Mouse (Mus musculus) urinary bladder, postnatal 25 days (tissue): Measurements from ENCODE around the gene Ttc5.
A peak's percentile ranks its signal among the peaks of the same experiment; 100 is the strongest.
"Not testable (repeated sequence)": the region's sequence is repeated elsewhere in the genome, so short reads cannot be mapped to it uniquely, and the experiment has no call there.

Experiments used
- DNase-seq: peaks from one replicate; pipeline ENCODE4 v3.0.0; 2022; ENCODE audit warnings: low spot score

Ttc5 gene

GRCm38 (mm10) chr14:50785251-50785637, at the start of gene Ttc5:
TSS of gene Ttc5 (minus strand) at chr14:50785519.
- peak; percentile 90 for DNase-seq

DNA sequence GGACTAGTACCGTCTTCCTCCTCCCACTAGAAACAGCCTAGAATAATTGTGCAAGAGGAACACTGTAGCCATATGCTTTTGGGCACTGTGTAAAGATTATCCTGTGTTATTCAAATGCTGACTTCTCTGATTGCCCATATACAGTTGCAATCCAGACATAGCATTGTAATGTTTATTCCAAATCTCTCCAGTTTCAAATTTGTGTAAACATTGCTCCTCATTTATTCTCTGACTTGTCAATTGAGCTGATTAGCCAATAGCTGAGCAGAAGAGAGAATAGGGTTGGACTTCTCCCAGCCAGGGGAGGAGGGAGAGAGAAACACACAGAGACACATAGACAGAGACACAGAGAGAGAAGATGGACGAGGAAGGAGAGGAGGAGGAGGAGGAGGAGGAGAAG, 49.1 kb upstream of the Ttc5 start:
- DNase-seq = no peak

DNA sequence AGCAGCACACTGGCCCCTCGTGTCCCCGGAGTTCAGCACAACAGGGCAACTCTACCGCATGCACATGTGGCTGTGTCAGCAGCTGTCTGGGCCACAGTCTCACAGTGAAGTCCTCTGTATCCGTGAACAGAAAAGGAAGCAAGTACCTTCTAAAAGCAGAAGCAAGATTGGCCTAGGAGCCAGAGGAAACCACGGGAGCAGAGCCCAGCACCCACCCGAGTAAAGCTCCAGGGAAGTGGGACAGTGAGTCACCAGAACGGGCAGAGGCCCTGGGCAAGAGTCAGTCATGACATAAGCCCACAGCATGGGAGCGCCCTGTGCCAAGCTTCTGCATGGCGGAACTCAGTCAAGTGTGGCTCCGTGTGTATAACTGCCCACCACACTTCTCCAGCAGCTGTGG, 48.6 kb upstream of the Ttc5 start:
- no peak for DNase-seq

- DNase-seq = no peak
Observed at GRCm38 (mm10) chr14:50829878-50830277, 44.6 kb upstream of the Ttc5 start.

DNA sequence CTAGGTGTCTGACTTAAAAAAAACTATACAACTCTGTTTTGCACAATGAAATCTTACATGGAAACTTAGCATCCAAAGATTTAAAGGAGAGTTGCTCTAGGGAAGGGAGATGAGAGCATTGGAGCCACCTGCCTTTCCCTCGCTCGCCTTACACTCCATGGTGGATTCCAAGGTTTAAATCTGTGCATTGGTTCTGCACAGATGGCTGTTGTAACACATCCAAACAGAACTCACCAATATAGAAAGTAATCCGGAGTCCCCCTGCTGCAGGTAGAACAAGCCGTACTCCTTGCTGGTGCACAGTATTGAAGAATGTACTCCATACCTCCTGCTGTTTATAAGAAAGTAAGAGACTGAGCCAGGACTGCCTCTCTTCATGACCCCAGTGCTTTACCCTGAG, 41.3 kb upstream of the Ttc5 start:
- DNase-seq = no peak

- DNase-seq = no peak
Observed at GRCm38 (mm10) chr14:50824219-50824618, 38.9 kb upstream of the Ttc5 start.

DNA sequence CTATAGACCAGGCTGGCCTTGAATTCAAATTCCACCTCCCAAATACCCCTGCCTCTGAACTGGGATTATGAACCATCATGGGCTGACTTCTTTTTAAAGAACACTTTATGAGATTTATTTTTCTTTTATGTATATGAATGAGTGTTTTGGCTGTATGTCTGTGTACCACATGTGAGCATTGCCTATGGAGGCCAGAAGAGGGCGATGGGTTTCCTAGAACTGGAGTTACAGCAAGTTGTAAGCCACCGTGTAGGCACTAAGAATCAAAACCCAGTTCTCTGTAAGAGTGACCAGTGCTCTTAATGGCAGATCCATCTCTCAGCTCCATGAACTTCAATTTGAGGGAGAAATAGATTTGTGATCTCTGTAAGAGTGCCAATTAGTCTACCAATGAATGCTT, 37.9 kb upstream of the Ttc5 start:
- no peak for DNase-seq

DNA sequence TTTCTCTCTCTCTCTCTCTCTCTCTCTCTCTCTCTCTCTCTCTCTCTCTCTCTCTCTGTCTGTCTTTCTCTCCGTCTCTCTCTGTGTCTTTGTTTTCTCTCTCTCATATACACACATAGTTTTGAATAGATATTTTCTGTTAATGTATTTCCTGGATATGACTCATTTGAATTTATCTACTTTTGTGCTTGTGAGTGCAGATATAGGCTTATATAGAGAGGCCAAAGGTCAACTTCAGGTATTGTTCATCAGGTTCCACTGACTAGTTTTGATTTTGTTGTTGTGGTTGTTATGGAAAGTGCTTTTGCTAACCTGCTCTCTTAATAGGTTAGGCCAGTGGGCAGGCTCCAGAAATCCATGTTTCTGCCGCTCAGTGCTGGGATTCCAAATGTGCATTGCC, 27.7 kb upstream of the Ttc5 start:
- DNase-seq = no peak

GRCm38 (mm10) chr14:50807487-50808072, 22.3 kb upstream of the Ttc5 start, which contains the start of the genes Ccnb1ip1 and Parp2:
TSS of gene Ccnb1ip1 (minus strand) at chr14:50807732.
TSS of gene Parp2 (plus strand) at chr14:50807841.
- DNase-seq = peak; percentile 97

GRCm38 (mm10) chr14:50806469-50806868, 21.1 kb upstream of the Ttc5 start:
- not testable (repeated sequence) for DNase-seq

DNA sequence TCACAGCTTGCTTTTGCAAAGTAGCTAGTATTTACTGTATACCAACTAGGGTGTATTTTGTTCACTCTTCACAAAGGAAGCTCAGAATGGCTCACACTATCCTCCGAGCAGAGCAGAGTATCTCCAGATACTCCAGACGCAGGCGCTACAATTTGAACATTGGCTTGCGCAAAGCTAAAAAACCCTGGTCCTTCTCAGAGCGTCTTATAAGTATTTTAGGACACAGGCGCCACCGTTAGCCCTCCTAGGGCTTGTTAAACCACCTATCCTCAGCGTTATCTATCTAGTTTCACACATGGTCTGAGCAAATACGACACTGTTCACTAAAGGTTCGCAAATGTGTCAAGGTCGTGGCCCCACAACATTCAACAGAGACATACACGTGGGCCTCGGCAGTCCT, 19.4 kb upstream of the Ttc5 start:
- no peak for DNase-seq

DNA sequence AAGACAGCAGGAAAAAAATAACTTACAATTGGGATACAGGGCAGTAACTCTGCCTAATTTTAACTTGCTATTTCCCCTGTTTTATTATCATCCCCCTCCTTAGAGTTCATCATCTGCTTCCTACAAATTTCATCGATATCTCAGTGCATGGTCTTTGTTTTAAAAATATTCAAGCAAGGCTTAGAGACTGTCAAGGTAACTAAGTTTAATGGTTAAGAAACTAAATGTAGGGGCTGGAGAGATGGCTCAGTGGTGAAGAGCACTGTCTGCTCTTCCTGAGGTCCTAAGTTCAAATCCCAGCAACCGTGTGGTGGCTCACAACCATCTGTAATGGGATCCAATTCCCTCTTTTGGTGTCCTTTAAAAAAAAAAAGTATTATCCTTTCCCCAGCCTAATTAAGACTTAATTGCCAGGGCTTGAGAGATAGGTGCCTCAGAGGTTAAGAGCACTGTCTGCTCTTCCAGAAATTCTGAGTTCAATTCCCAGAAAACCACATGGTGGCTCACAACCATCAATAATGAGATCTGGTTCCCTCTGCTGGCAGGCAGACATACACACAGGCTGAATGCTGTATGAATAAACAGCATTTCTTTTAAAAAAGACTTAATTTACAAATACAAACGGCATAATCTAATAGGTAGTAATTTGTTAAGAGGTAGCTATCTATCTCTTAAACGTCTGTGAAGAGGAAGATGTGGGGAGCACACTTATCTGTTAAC, 17.7 kb upstream of the Ttc5 start:
- DNase-seq = no peak

DNA sequence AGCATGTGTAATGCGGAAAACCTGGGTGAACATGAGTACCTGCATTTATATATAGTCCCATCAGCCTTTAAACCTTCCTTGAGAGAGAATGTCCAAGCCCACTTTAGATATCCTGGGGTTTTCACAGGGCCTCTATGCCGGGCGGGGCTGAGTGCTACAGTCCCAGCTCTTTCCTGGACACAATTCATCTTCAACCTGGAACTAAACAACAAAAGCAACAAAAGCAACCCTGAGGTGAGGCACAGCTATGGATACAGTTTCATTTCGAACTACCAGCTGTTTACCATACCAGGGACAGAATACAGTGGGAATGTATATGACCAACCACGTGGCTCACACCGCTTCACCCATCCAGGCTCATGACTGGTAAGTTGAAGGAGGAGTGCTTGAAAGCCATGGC, 17.1 kb upstream of the Ttc5 start:
- DNase-seq = no peak

DNA sequence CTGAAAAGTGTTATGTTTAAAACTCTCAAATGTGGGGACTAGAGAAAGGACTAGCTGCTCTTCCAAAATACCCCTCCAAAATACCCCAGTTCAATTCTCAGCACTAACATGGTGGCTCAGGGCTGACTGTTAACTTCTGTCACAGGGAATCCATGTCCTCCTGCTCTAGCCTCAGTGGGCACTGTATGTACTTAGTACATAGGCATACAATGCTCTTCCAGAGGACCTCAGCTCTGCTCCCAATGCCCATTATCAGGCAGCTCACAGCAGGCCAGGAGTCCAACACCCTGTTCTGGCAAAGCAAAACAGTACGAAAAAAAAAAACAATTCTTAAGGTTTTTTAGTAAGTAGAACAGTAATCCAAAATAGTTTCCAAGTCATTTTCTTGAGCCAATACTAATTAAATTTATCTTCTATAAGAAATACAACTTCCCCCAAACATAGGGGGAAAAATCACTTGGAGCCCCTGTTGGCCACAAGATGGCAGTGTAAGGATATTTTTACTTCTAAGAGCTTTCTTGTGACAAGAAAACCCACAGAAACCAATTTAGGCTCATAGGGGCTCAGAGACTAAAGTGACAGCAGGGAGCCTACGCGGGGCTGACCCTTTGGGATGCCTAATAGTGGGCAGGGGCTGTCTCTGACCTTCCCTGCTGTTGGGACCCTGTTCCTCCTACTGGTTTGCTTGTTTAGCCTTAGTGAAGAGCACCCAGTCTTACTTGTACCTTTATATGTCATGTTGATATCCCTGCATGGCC, 14.4 kb upstream of the Ttc5 start:
- peak; percentile 25 for DNase-seq

DNA sequence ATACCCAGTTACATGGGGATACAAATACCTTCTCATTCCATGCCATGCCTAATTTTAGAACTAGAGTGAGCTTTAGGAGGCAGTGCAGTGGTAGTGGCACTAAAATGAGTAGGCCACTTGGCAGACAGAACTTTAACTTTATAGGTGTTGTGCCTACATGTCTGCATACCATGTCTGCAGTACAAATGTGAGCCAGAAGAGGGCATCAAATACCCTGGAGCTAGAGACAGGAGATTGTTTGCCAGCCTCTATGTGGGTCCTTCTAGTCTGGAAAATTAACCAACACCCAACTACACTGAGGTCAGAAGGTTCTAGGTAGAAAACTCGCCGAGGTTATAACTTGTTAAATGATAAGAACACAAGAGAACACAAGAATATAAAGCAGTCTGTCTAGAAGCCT, 13.2 kb upstream of the Ttc5 start:
- DNase-seq = no peak

- no peak for DNase-seq
Observed at GRCm38 (mm10) chr14:50796464-50796863, 11.1 kb upstream of the Ttc5 start.

GRCm38 (mm10) chr14:50795965-50796364, 10.6 kb upstream of the Ttc5 start:
- DNase-seq = no peak

DNA sequence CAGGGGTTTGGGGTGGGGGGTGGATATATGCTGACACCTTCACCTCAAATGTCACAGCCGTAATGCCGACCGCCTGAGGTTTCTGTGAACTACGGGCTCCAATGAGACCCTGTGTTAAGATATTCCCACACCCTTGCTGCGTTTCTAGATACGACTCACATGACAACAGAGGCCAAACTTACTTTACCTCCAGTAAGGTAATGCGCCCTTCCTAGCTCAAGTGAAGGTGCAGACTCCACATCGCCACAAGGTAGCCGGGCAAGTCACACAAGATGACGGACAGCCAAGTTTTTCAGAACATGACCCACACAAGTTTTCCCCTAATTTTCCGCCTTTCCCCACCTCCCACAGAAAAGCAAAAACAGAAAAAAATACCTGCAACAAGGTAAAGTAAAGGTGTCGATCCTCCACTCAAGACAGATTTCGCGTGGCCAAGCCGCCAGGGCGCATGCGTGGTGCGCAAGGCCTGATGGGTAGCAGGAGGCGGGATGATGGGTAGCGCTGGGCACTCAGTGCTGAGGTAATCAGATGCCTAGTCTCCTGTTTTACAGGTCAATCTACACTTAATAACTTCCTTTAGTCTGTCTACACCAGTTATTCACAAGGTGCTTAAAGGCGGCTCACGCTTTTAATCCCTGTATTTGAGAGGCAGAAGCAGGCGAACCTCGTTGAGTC, 10.1 kb upstream of the Ttc5 start:
- DNase-seq = no peak

GRCm38 (mm10) chr14:50788157-50788556, 2.8 kb upstream of the Ttc5 start:
- DNase-seq = no peak

GRCm38 (mm10) chr14:50784391-50785250, 698 bp downstream of the Ttc5 start:
- no peak for DNase-seq

- DNase-seq = no peak
Observed at GRCm38 (mm10) chr14:50782166-50782565, 3.2 kb downstream of the Ttc5 start.

DNA sequence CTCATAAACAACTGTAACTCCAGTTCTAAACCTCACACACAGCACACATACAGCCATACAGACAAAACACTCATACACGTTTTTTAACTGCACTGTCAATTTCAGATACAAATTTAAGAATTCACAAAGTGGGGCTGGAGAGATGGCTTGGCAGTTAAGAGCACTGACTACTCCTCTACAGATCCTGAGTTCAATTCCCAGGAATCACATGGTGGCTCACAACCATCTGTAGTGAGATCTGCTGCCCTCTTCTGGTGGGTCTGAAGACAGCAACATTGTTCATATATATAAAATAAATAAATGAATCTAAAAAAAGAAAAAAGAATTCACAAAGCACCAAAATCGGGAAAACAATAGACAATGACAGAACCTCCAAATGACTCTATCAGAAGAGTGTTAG, 14.0 kb downstream of the Ttc5 start:
- DNase-seq = no peak
